Mouse (Mus musculus): ENCODE results near the gene Mpc2. TPM values are rescaled to one million over a fixed set of nuclear protein-coding genes. Genes with fewer than 3 reads are reported as not detected.

Gene Mpc2
- total RNA-seq (2023): 10 to 100 TPM; 29.7 to 30.3 TPM

GRCm38 (mm10) chr1:165460360-165460800, at the start of gene Mpc2, which contains the start of gene Dcaf6:
Gene Mpc2, plus strand, starts transcription at chr1:165460637.
Gene Dcaf6, minus strand, starts transcription at chr1:165460475.

GRCm38 (mm10) chr1:165484688-165485233, 24.3 kb downstream of the Mpc2 start, which contains the start of gene Adcy10:
Gene Adcy10, plus strand, starts transcription at chr1:165485183.

Other genes with a start within 250 kb of the Mpc2 start
- 10 to 100 TPM; 48.5 to 52.9 TPM for gene Tiprl, start 223.6 kb upstream of the Mpc2 start, total RNA-seq (2023)
- gene Gpr161, start 164.8 kb upstream of the Mpc2 start, total RNA-seq (2023): not detected
- 10 to 100 TPM; 28.4 to 29.3 TPM for gene Dcaf6, start 162 bp upstream of the Mpc2 start, total RNA-seq (2023)
- under 1 TPM in 1 of 2 experiments, not detected in 1; 0.80 TPM for gene Adcy10, start 24.5 kb downstream of the Mpc2 start, total RNA-seq (2023)
- 1 to 10 TPM in 1 of 2 experiments, not detected in 1; 1.3 TPM for gene Mpzl1, start 173.9 kb downstream of the Mpc2 start, total RNA-seq (2023)
- gene Rcsd1, start 249.1 kb downstream of the Mpc2 start, total RNA-seq (2023): 100 to 1,000 TPM; 284 to 306 TPM